Mouse (Mus musculus): Measurements from ENCODE around the gene Ghrh. TPM values are rescaled to one million over a fixed set of nuclear protein-coding genes. Genes with fewer than 3 reads are reported as not detected.

The Ghrh gene
- total RNA-seq, 2 experiments from 2014 or later = not detected

DNA sequence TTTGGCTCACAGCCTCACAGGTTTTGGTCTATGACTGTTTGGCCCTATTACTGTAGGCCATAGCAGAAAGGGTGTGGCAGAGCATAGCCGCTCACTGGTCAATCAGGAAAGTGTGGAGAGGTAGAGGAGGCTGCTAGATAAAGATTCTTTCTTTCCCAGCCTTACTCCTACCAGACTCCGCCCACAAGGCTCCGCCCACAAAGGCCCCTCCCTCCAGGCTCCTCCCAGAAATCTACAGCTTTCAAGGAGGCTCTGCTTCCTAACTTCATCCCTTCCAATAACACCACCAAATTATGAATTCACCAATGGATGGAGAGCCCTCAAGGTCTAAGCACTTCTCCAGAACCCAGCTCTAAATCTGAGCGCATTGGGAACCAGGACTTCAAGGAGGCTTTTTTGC lies 5.9 kb upstream of the Ghrh start:
- intact Hi-C loops (cut with DNase I) = no loop called here
- DNase-seq = no peak

DNA sequence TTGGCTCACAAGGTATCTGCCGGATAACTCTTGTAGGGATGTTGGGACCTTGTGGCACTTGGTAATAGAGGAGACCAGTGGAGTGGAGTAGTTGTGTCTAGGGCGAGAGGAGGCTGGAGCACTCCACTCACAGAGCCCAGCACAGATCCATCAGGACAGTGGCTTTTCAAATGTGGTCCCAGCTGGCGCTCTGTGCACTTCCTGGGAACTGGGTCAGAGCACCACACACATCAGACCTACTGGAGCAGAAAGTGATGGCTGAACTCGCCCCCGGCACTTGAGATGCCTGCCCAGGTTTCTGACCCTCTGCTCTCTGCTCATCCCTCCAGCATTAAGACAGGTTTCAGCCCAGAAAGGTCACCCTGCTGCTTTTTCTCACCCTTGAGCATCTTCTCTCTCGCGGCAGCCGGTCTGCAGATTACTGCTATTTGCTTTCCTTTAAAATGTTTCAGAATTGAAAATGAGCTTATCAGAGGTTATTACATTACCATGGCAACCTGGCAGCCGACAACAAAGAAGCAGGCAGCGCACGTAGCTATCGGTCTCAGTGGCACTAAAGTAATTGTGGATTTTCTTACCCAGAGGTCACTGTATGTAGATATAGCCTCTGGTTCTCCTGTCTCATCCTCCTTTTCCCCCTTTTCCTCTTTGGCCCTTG lies 1.9 kb upstream of the Ghrh start:
- intact Hi-C loops (cut with DNase I) = no loop called here
- peak; percentile 44 for DNase-seq

DNA sequence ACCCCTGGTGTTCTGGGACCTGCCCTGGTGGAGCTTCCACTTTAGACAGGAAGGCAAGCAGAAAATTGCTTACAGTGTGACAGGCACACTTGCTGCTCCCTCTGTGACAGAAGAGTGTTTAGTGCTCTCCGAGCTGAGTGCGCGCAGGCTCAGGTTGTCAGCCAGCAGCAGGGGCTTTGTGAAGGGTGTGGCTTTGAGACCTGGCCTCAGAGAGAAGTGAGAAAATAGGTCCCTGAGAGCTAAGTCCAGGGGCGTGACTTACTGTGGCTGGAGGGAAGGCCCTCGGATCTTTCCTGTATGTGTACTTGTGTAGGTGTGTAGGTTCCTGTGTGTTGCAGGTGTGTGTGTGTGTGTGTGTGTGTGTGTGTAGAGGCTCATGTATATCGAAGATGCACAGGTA lies 4.0 kb downstream of the Ghrh start:
- DNase-seq = no peak
- intact Hi-C loops (cut with DNase I) = loop anchor here (2.0 kb wide), 1 partner anchor 227 kb away; the partner anchor contains the start of gene Blcap

DNA sequence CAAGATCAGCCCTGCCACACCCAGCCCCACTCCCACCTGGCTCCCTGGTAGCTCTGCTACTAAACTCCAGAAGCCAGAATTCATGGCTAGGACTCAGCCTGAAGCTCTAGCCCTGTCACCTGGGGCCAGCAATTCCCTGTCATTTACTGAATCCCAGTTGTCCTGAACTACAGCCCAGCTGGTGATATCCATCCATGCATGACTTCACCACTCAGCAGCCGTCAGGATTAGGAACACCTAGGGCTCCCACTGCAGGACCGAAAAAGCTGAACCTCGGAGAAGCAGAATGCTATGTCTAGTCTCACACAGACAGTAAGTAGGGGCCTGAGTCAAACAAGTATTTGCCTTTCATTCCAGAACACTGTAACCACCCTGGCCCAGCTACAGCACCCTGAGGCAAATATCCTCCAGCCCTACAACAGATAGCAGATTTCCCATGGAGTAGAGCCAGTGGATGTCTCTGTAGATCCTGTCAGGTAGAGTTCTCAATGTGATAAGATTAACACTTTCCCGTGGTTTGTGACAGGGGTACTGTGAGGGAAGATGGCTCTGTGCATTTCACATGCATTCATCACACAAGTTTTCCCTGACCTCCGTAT lies 4.9 kb downstream of the Ghrh start:
- DNase-seq = no peak
- intact Hi-C loops (cut with DNase I) = loop anchor here (2.0 kb wide), 1 partner anchor 228 kb away; the partner anchor contains the start of gene Blcap

DNA sequence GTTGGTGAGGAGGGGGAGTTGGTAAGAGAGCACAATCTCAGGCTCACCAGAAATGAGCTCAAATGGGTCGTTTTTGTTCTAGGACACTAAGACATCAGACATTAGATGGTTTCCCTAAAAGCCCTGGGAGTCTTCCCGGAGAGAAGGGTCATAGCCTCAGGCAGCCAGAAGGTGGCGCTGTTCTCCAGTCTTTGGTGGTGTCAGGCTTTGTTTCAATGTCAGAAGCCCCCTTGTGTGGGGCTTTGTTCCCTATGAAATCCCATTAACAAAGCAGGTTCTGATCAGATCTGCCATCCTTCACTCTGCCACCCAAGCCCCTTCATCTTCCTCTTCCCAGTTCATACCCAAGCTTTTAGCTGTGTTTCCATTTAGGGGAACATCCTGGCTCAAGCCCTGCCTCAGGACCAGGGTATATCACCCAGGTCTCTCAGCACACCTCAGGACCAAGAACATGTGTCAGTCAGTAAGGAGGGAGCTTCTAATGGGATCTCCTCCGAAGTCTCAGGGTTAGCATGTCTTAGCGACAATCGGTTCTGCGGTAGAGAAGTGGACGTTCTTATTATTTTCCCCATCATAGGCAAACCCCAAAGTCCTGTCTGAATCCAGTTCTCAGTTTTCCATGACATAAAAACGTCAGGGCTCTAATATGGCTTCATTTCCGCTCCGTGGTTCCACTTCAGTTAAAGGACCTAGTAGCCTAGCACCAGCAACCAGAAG lies 5.6 kb downstream of the Ghrh start:
- intact Hi-C loops (cut with DNase I) = loop anchor here (2.0 kb wide), 2 partner anchors 115 to 229 kb away; partner anchors contain the start of gene Blcap
- DNase-seq = peak; percentile 86

DNA sequence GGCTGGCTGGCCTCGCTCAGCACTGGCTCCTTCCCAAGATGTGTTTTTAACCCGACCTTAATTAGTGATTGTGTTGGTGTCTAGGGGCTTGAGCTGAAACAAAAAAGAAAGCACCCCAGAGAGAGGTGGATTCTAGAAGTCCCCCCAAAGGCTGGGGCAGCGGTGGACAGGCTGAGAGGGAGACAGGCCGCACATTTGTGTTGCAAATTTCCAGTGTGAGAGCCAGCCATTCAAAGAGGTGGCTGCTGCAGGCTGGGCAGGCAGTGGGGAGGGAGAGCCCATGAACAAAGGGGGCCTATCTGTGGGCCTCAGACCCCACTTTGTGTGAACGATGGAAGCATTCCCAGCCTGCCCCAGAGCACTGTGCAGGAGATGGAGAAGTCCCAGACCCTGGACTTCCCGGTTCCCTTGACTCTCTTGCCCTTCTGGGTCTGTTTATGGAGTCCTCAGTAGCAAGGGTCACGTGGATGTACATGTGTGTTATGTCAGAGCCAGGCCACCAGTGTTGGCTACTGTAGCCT lies 7.0 kb downstream of the Ghrh start:
- intact Hi-C loops (cut with DNase I) = loop anchor here (2.0 kb wide), 1 partner anchor 117 kb away; no protein-coding TSS in a partner anchor
- peak; percentile 61 for DNase-seq

DNA sequence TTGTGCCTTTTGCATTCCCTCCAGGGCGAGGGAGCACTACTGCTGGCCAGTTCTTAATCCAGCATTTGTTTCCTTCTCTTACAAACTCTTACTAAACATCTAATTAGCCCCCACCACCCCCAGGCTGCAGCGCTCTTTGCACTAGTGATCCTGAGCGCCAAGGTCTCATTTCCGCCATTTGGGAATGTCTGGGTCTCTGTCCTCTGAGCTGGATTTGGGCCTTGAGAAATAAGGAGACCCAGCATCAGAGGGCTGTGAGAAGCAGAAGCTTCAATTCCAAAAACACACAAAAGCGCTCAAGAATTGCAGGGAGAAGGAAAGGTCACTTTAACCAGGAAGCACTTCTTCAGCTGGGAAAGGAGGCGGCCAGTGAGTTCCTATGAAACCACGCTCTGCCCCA lies 7.8 kb downstream of the Ghrh start:
- DNase-seq = no peak
- intact Hi-C loops (cut with DNase I) = loop anchor here (5.0 kb wide), 1 partner anchor 37 kb away; no protein-coding TSS in a partner anchor

DNA sequence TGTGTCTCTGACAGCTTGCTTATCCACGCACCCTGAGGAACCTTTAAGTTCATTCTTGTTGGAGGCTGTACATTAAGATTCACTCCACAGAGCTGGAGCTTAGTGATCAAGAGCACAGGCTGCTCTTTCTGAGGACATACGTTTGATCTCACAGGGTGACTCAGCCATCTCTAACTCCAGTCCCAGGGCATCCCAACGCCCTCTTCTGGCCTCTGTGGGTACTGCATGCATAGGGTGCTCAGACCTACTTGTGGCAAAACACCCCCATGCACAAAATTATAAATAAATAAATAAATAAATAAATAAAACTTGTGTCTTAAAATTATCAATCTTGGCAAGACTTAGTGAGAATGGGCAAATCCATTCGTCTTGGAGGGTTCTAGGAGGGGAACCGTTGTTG lies 8.6 kb downstream of the Ghrh start:
- peak; percentile 81 for DNase-seq
- intact Hi-C loops (cut with DNase I) = loop anchor here (5.0 kb wide), 1 partner anchor 36 kb away; no protein-coding TSS in a partner anchor

DNA sequence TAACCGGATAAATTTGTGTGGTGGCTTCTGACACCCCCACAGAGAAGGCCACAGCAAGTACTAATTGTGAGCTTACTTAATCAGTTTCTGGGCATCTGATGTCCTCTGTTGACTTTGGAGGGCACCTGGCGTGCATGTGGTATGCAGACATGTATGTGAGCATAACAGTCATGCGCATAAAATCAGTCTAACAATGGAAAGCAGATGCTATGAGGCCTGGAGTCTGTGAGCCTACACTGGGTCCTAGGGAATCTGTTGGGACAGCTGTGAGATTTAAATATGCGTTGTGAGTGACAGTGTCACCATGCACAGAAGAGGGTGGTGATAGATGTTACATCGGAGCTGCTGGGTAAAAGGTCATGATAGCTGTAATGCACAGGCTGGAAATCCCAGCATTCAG lies 15.2 kb downstream of the Ghrh start:
- intact Hi-C loops (cut with DNase I) = no loop called here
- no peak for DNase-seq

DNA sequence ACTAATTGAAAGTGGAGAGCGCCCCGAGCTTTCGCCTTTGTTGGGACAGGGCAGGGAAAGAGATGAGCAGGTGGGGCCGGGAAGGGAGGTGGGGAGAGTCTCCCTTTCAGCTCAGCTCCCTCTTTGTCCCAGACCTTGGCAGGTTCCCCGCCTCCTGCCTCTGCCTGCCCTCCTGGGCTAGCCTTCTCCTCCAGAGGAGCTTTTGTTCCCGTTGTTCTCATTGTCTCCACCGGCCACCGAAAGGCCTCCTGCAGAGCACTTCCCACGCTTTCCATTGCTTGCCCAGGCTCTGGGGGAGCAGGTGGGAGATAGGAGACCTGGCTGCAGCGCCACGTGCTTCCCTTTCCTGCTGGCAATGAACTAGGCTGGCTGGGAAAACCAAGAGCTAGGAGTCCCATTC lies 18.7 kb downstream of the Ghrh start:
- intact Hi-C loops (cut with DNase I) = no loop called here
- peak; percentile 36 for DNase-seq

DNA sequence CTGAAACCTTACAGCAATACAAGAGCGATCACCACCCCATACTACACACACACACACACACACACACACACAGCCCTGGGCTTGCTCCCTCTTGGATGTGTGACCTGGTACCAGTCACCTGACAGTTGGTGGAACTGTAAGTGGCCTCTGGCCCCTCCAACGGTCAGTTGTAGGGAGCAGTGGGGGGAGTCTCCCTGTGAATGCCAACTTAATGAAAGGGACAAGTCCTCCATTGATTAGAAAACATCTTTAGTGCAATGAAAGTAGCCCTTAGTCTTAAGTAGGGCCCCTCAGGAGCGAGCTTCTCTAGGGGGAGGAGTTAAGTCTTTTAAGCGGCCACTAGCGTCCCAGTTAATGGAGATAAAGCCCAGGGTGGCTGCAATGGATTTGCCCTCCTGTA lies 19.2 kb downstream of the Ghrh start:
- intact Hi-C loops (cut with DNase I) = no loop called here
- no peak for DNase-seq

DNA sequence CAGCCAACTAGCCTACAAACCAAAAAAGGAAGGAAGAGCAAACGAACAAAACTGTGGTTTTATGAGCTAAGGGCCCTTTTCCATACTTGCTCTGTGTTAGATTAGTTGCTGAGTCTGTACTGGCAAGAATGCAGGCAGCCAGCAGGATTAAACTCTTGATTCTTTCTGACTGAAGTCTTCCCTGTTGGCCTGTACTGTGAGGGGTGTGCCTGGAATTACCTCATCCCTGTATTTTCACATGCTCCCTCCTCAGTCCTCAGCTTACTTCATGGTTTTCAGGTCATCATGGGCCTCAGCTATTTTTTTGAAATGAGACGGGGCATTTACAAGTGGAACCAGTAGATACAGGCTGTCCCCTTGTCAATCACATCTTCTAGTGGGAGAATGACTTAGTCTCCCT lies 22.1 kb downstream of the Ghrh start:
- intact Hi-C loops (cut with DNase I) = no loop called here

DNA sequence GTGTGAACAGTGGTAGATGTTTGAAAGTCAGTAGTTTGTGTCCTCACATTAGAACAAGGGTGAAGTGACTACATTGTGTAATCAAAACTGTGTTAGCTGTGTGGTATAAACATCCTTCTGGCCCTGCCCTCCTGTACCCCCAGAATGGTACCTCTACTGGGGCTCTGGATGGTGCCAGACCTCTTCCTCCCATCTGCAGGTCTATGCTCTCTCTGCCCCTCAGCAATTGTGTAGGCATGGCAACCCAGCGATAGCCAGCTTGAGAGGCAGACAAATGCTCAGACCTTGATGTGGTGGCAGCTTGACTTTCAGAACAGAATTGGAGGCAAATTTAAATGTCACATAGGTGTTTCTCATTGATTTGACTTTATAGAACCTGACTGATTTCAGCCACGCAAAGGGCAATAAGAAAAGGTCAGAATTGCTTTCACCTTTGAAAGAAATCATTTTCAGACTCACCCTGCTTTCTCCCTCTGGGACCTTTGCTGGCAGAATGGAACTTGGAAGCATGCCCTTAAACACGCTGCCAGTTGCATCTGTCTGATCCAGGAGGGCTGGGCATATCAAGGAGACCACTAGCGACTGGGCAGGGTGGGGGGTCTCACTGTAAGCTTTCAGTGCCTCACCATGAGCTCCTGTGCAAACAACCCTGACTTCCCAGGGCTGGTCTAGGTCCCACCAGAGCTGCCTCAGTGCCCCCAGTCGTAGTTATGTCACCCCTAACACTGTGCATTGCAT lies 25.1 kb downstream of the Ghrh start:
- intact Hi-C loops (cut with DNase I) = no loop called here
- peak; percentile 66 for DNase-seq

More for the DNA sequence above, 22.1 kb downstream of the Ghrh start:
- no peak for DNase-seq

DNA sequence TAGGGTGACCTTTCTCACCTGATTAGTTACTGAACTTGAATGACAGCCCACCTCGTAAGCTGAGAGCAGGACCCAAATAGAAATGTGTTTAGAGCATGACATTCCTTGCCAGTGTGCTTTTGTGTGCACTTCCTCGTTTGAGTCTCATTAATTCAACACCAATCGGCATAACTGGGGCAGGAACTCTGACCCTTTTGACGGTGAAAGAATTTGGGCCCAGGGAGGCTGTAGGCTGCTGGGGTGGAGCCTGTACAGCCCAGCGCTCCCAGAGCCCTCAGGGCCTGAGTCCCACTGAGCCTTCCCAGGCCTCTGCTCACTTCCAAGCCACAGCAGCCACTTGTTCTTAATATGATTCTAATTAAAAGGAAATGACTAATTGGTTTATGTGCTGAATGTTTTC lies 26.4 kb downstream of the Ghrh start:
- DNase-seq = no peak
- intact Hi-C loops (cut with DNase I) = no loop called here

DNA sequence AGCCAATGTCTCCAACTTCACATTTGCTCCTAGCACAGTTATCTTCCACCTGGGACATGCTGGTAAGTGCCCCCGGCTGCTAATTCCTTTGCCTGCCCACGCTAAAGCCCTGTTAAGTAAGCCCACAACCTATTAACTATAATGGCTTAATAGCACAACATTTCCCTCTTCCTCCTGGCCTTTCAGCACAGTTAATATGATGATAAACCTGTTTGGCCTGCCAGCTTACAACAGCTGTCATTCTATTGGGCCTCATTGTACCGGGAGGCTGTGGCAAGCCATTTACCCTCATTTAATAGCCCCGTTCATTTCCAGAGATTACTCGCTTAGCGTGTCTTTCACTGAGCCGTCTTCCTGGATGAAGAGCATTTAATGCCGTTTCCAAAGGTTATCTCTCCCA lies 27.2 kb downstream of the Ghrh start:
- DNase-seq = no peak
- intact Hi-C loops (cut with DNase I) = no loop called here

DNA sequence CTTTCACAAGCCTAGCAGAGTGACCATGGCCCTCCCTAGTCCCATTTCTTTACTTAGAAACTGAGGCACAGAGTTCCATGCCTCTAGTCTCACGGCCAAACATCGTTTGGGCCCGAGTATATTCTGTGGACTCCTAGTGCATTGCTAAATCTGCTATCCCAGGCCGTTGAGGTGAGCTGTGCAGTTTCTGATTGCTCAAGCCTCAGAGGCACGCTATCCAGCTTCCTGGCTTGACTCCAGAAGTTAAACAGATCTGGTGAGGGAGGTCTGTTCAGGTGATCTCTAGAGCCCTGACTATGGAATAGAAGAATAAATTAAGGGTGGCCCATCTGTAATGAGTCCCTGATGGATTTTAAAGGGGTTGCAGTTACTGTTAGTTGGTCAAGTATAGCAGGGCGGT lies 30.1 kb downstream of the Ghrh start:
- intact Hi-C loops (cut with DNase I) = no loop called here
- no peak for DNase-seq

DNA sequence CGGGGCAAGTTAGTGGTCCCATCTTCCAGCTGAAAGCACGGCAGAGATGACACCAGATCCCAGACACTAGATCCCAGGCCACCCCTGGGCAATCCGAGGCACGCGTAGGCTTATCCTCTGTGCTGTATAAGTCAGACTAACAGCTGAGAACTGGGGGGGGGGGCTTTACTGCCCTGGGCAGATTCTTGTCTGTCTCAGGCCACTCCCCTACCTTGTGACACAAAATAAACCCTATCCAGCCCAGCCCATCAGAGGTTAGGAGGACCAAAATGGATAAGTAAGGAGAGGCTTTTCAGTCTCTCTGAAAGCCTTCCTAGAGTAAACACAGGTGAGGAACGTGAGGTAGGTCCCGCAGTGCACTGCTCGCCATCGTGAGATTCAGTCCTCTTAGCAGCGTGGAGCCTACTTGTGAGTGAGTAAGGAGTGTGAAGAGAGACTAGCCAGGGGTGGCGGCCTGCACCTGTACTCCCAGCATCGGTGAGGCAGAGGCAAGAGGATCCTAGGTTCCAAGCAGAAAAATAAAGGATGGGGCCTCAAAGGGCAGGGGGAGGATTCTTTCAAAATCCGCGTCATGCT lies 30.9 kb downstream of the Ghrh start:
- intact Hi-C loops (cut with DNase I) = no loop called here
- no peak for DNase-seq

DNA sequence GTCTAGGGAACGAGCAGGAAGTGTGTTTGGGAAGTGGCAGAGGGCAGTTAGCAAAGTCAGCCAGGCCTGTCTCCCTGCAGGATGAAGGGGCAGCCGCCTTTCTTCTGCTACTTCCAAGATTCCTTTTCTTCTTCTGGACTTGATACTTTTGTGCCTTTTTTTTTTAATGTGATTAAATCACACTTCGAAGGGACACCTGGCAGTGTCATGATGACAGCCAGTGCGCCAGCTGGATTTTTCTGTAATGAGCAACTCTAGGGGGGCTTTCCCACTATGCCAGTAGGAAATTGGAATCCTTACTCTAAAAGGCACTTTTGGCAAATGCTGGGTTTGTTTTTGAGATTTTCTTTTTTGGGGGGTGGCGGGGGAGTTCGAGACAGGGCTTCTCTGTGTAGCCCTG lies 31.8 kb downstream of the Ghrh start:
- intact Hi-C loops (cut with DNase I) = no loop called here
- DNase-seq = no peak

DNA sequence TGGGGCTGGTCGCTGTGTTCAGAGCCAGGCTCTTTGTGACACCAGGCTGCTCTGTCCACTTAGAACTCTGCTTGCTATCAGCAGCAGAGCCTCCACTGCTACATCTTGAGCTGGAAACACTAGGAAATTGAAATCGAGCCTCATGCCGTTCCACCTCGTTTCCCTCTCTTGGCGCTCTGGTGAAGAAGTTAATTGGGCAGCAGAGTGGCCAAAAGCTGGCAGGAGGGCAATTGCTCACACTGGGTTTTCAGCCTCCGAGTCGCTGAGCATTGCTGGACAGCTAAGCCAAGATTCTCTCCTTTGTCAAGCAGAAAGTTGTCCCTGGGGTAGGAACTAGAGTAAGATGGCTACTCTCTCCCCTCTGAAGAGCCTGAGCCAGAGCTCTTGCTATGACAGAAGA lies 33.0 kb downstream of the Ghrh start:
- intact Hi-C loops (cut with DNase I) = no loop called here
- DNase-seq = peak; percentile 81

DNA sequence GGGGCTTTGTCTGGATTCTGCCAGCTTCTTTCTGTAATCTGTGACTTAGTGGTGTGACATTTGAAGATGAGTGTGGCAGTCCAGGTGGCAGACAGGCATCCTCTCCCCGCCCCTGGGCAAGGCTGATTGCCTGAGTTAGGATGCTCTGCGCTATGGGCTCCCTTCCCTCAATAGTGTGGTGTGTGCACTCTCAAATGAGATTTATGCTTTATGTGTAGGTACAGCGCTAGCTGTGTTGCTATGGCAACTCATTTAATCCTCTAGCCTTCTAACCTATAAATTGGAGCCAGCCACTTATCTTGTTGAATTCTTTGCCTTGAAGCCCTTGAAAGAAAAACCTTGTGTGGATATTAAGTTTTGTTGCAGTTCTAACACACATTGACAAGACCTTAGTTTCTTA lies 33.6 kb downstream of the Ghrh start:
- intact Hi-C loops (cut with DNase I) = no loop called here
- DNase-seq = no peak
